Mouse (Mus musculus): ENCODE measurements around the gene Cdc42ep5. TPM values are rescaled to one million over a fixed set of nuclear protein-coding genes. Genes with fewer than 3 reads are reported as not detected.
A peak's percentile ranks its signal among the peaks of the same experiment; 100 is the strongest.

Gene Cdc42ep5
- total RNA-seq, 2 experiments from 2014 or later, result not detected

GRCm38 (mm10) chr7:4127894-4128293 is 36.8 kb downstream of the Cdc42ep5 start:
- no peak for ATAC-seq (replicated peaks; ENCODE audit: poor library complexity)

- ATAC-seq (replicated peaks; ENCODE audit: poor library complexity), result no peak
Measured at GRCm38 (mm10) chr7:4126992-4127785, 37.5 kb downstream of the Cdc42ep5 start.

GRCm38 (mm10) chr7:4125306-4125705 is 39.4 kb downstream of the Cdc42ep5 start:
- 0 out of 2 replicates have a peak, but pooled peaks have one; percentile 21 for ATAC-seq (replicated peaks; ENCODE audit: poor library complexity)

- no peak for ATAC-seq (replicated peaks; ENCODE audit: poor library complexity)
Measured at GRCm38 (mm10) chr7:4124856-4125255, 39.8 kb downstream of the Cdc42ep5 start.

- peak; percentile 77 for ATAC-seq (replicated peaks; ENCODE audit: poor library complexity)
Measured at GRCm38 (mm10) chr7:4124315-4124759, 40.3 kb downstream of the Cdc42ep5 start.

- ATAC-seq (replicated peaks; ENCODE audit: poor library complexity), result no peak
Measured at GRCm38 (mm10) chr7:4123732-4124131, 40.9 kb downstream of the Cdc42ep5 start.

- no peak for ATAC-seq (replicated peaks; ENCODE audit: poor library complexity)
Measured at GRCm38 (mm10) chr7:4122783-4123182, 41.9 kb downstream of the Cdc42ep5 start.

GRCm38 (mm10) chr7:4122076-4122768 is 42.4 kb downstream of the Cdc42ep5 start:
- no peak for ATAC-seq (replicated peaks; ENCODE audit: poor library complexity)

- no peak for ATAC-seq (replicated peaks; ENCODE audit: poor library complexity)
Measured at GRCm38 (mm10) chr7:4119976-4120921, 44.4 kb downstream of the Cdc42ep5 start.

- ATAC-seq (replicated peaks; ENCODE audit: poor library complexity), result peak; percentile 72
Measured at GRCm38 (mm10) chr7:4119344-4119902, 45.2 kb downstream of the Cdc42ep5 start, which contains the start of gene Ttyh1. Ttyh1 (plus strand) TSS chr7:4119408.

GRCm38 (mm10) chr7:4117050-4117814 is 47.4 kb downstream of the Cdc42ep5 start:
- no peak for ATAC-seq (replicated peaks; ENCODE audit: poor library complexity)

- ATAC-seq (replicated peaks; ENCODE audit: poor library complexity), result no peak
Measured at GRCm38 (mm10) chr7:4111766-4112165, 52.9 kb downstream of the Cdc42ep5 start.

- ATAC-seq (replicated peaks; ENCODE audit: poor library complexity), result peak; percentile 82
Measured at GRCm38 (mm10) chr7:4103411-4103810, 61.2 kb downstream of the Cdc42ep5 start.

Other genes with a start within 250 kb of the Cdc42ep5 start
- 0.71 and 0.91 TPM in 2 replicates for gene Lilra6, start 249.4 kb downstream of the Cdc42ep5 start, total RNA-seq (2015)
- 0.64 and 0.67 TPM in 2 replicates for gene Lilra6, start 249.4 kb downstream of the Cdc42ep5 start, total RNA-seq (2017)
- 51.8 and 65.6 TPM in 2 replicates for gene Lair1, start 101.7 kb downstream of the Cdc42ep5 start, total RNA-seq (2015)
- 80.4 and 95.9 TPM in 2 replicates for gene Lair1, start 101.7 kb downstream of the Cdc42ep5 start, total RNA-seq (2017)
- gene Ttyh1, start 45.5 kb downstream of the Cdc42ep5 start, total RNA-seq (2015), result 0.12 and 0.39 TPM in 2 replicates
- 0.17 TPM in 1 of 2 replicates, not detected in the other for gene Ttyh1, start 45.5 kb downstream of the Cdc42ep5 start, total RNA-seq (2017)
- 23.2 and 36.4 TPM in 2 replicates for gene Leng8, start 27.8 kb downstream of the Cdc42ep5 start, total RNA-seq (2015)
- gene Leng8, start 27.8 kb downstream of the Cdc42ep5 start, total RNA-seq (2017), result 19.5 and 24.1 TPM in 2 replicates
- gene Leng9, start 14.5 kb downstream of the Cdc42ep5 start, total RNA-seq (2015), result 0.72 and 1.5 TPM in 2 replicates
- gene Leng9, start 14.5 kb downstream of the Cdc42ep5 start, total RNA-seq (2017), result 2.2 and 2.9 TPM in 2 replicates
- 0.10 TPM in 1 of 2 replicates, not detected in the other for gene Lilra5, start 72.9 kb upstream of the Cdc42ep5 start, total RNA-seq (2015)
- gene Lilra5, start 72.9 kb upstream of the Cdc42ep5 start, total RNA-seq (2017), result 0.34 TPM in 1 of 2 replicates, not detected in the other
- 0.51 and 0.79 TPM in 2 replicates for gene Ncr1, start 172.9 kb upstream of the Cdc42ep5 start, total RNA-seq (2015)
- gene Ncr1, start 172.9 kb upstream of the Cdc42ep5 start, total RNA-seq (2017), result not detected in 2 replicates
- gene Gp6, start 232.9 kb upstream of the Cdc42ep5 start, total RNA-seq (2015), result not detected in 2 replicates
- gene Gp6, start 232.9 kb upstream of the Cdc42ep5 start, total RNA-seq (2017), result not detected in 2 replicates